Mouse (Mus musculus): ENCODE results near the gene Olfr530. TPM values are rescaled to one million over a fixed set of nuclear protein-coding genes. Genes with fewer than 3 reads are reported as not detected.

The Olfr530 gene
- not detected in 2 replicates for polyA plus RNA-seq (2015; fragmentation: Nextera tagmentation; extraction: Ambion mirVana)

DNA sequence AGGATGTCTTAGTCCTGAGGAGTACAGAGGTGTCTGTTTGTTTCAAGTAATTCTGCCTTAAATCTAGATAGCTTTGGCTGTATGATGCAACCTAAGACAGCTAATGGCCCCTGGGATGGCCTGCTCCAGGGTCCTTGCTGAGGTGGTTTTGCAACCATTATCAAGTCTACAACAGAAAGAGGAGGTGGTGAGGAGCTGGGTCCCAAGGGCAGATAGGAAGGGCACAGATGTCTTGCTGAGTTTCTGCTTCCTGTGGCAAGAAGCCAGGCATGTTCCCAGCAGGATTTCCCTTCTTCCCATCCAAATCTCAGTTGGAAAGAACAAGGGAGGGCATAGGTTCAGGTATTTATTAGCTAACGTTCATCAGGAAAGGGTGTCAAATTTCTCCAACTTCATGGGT, at the start of gene Olfr530:
TSS of gene Olfr530 (minus strand) at position 101 of the 400 bp plus-strand sequence.
- Histone ChIP-seq H3K27ac (replicated peaks) (no peak within 1 kb of the TSS), H3K9me3 (replicated peaks) (no peaks in the 10 kb centered on the region), H3K9ac (replicated peaks) (no peak within 1 kb of the TSS), H3K4me1 (no peaks in the 10 kb centered on the region), H3K27me3 (replicated peaks) (no peaks in the 10 kb centered on the region), H3K4me2 (no peak within 1 kb of the TSS), H3K36me3 (no peaks in the 10 kb centered on the region), H3K4me3 (replicated peaks) (no peak within 1 kb of the TSS)
- no peak for ATAC-seq (ENCODE audit: low FRiP score)
- WGBS: 46% methylated on average over 1 of the region's 1 CpGs

DNA sequence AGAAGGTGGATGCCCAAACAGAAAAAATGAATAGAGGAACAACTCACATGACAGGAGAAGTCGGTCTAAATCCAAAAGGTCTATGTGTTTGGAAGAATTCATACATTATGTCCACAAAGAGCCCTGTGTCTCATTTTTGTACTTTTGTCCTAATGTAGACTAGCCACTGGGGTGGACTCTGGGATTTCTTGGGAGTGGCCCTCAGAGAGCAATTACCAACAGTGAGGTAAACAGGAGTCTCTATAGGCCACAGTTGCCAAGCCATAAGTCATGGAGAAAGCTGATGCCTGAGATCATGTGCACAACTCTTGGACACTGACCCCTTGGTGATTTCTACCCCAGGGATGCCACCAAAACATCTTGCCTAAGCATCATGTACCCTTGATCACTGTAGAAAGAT, 45.4 kb upstream of the Olfr530 start, which contains the start of gene Olfr532:
TSS of gene Olfr532 (minus strand) at position 101 of the 400 bp plus-strand sequence.
- ATAC-seq (ENCODE audit: low FRiP score): no peak
- no peaks in the 10 kb centered on the region for H3K9me3 ChIP-seq (replicated peaks)

DNA sequence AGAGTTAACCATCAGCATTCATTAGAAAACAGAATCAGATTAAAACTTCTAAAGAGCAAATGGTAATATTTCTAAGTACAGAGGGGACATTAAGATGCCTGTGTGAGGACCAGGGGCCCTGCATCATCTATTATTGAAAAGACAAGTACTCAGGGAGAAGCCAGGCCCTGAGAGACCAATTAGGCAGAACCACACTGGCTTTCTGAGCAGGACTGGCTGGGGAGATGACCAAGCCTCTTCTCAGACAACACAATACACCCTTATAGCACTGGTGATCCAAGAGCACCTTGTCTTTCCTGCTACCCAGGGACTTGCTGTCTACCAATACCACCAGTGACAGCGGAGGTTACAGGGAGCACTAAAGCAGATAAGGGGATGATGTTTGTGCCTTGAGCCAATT, 26.7 kb upstream of the Olfr530 start, which contains the start of gene Olfr531:
TSS of gene Olfr531 (minus strand) at position 101 of the 400 bp plus-strand sequence.
- WGBS: 100% methylated on average over 1 of the region's 1 CpGs

More for the DNA sequence above, 45.4 kb upstream of the Olfr530 start, which contains the start of gene Olfr532:
- Histone ChIP-seq H3K9ac (replicated peaks) (no peak within 1 kb of the TSS), H3K27me3 (replicated peaks) (no peaks in the 10 kb centered on the region), H3K36me3 (no peaks in the 10 kb centered on the region), H3K4me3 (replicated peaks) (no peak within 1 kb of the TSS), H3K27ac (replicated peaks) (no peak within 1 kb of the TSS), H3K4me1 (no peaks in the 10 kb centered on the region), H3K4me2 (no peak within 1 kb of the TSS)
- 89% methylated on average over 1 of the region's 1 CpGs for WGBS

DNA sequence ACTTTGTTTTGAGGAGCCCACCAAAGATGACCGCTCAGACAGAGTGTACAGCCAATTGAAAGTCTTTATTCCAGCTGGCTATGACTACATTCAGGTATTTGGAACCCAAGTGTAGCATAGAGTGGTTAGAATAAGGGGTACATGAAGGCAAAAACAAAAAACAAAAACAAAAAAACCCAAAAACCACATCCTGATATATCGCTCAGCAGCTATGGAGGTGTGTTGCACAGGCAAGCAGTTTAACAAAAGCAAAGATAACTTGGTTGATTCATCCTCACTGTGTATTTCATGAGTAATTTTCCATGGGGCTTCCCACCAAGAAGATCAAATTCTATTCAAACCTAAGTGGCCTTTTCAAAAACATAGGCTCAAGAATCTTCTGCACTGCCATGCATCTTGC, 780 bp upstream of the Olfr530 start:
- no peaks in the 10 kb centered on the region for H3K36me3 ChIP-seq
- 93% methylated on average over 2 of the region's 2 CpGs for WGBS
- H3K27me3 ChIP-seq (replicated peaks): no peaks in the 10 kb centered on the region
- no peaks in the 10 kb centered on the region for H3K9me3 ChIP-seq (replicated peaks)
- ATAC-seq (ENCODE audit: low FRiP score): no peak
- H3K27ac ChIP-seq (replicated peaks): no peak overlapping the region
- no peak overlapping the region for H3K4me3 ChIP-seq (replicated peaks)
- no peak overlapping the region for H3K9ac ChIP-seq (replicated peaks)
- H3K4me1 ChIP-seq: no peaks in the 10 kb centered on the region
- H3K4me2 ChIP-seq: no peak overlapping the region

More for the DNA sequence above, 26.7 kb upstream of the Olfr530 start, which contains the start of gene Olfr531:
- Histone ChIP-seq H3K9ac (replicated peaks) (no peak within 1 kb of the TSS), H3K9me3 (replicated peaks) (no peaks in the 10 kb centered on the region), H3K4me1 (no peaks in the 10 kb centered on the region), H3K27me3 (replicated peaks) (no peaks in the 10 kb centered on the region), H3K4me3 (replicated peaks) (no peak within 1 kb of the TSS), H3K27ac (replicated peaks) (no peak within 1 kb of the TSS), H3K4me2 (no peak within 1 kb of the TSS), H3K36me3 (no peaks in the 10 kb centered on the region)
- ATAC-seq (ENCODE audit: low FRiP score): no peak

DNA sequence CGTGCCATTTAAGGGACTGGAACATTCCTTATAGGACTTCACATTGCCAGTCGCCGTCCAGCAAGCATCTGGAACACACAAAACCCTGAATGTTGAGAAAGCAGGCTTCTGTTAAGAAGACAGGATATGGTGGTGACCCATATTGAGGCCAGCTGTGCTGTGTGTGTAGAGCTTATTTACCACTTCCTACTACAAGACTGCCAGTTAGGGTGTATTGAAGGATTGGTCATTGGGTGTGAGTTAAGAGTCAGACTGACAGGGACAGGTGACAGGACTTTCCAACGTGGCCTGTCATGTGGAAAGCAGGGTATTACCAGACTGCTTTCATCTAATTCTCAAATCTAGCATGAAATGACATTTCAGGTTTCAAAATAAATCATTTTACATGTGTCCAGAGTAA, 1.8 kb downstream of the Olfr530 start:
- 70% methylated on average over 4 of the region's 4 CpGs for WGBS

DNA sequence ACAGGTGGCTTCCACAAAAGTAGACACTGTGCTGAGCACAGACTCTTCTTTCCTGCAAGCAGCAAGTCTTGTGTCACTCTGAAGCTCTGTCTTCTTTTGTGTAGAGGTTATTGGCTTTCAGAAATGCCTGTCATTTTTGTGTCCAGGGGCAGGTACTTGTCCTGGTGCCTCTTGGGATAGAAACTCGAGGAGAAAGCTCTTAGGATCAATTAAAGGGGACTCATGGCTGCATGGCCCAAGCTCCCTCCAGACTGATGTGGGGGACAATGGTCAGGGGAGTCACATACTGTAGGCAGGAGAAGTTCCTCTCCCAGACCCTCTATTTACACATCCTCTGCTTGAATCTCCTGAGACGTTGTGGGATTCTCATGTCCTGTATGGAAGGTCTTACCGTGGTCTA, 14.6 kb downstream of the Olfr530 start, which contains the start of gene Olfr60:
TSS of gene Olfr60 (minus strand) at position 101 of the 400 bp plus-strand sequence.
- no peak within 1 kb of the TSS for H3K27ac ChIP-seq (replicated peaks)
- no peak for ATAC-seq (ENCODE audit: low FRiP score)
- 74% methylated on average over 3 of the region's 3 CpGs for WGBS

More for the DNA sequence above, 1.8 kb downstream of the Olfr530 start:
- no peaks in the 10 kb centered on the region for H3K4me1 ChIP-seq
- no peak overlapping the region for H3K9ac ChIP-seq (replicated peaks)
- H3K27me3 ChIP-seq (replicated peaks): no peaks in the 10 kb centered on the region
- H3K27ac ChIP-seq (replicated peaks): no peak overlapping the region
- no peak overlapping the region for H3K4me3 ChIP-seq (replicated peaks)
- no peaks in the 10 kb centered on the region for H3K36me3 ChIP-seq
- ATAC-seq (ENCODE audit: low FRiP score): no peak
- no peak overlapping the region for H3K4me2 ChIP-seq
- H3K9me3 ChIP-seq (replicated peaks): no peaks in the 10 kb centered on the region

DNA sequence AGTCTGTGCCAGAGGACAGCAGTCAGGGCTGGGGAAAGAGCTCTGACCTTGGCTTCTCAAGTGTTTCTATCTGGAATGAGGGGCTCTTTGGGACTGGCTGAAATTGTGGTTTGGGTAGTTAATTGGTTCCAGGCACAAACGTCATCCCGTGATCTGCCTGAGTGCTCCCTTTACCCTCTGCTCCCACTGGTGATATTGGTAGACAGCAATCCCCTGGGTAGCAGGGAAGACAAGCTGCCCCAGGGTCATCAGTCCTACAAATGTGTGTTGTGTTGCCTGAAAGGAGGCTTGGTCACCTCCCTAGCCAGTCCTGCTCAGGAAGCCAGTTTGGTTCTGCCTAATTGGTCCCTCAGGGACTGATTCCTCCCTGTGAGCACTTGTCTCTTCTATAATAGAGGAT, 42.4 kb downstream of the Olfr530 start, which contains the start of gene Olfr527:
TSS of gene Olfr527 (plus strand) at position 301 of the 400 bp plus-strand sequence.
- Histone ChIP-seq H3K9ac (replicated peaks) (no peak within 1 kb of the TSS), H3K27me3 (replicated peaks) (no peaks in the 10 kb centered on the region), H3K4me2 (no peak within 1 kb of the TSS), H3K9me3 (replicated peaks) (no peaks in the 10 kb centered on the region), H3K4me1 (no peaks in the 10 kb centered on the region), H3K36me3 (no peaks in the 10 kb centered on the region), H3K27ac (replicated peaks) (no peak within 1 kb of the TSS), H3K4me3 (replicated peaks) (no peak within 1 kb of the TSS)
- ATAC-seq (ENCODE audit: low FRiP score): no peak
- 79% methylated on average over 2 of the region's 2 CpGs for WGBS

More for the DNA sequence above, 14.6 kb downstream of the Olfr530 start, which contains the start of gene Olfr60:
- no peaks in the 10 kb centered on the region for H3K27me3 ChIP-seq (replicated peaks)
- H3K4me3 ChIP-seq (replicated peaks): no peak within 1 kb of the TSS
- no peak within 1 kb of the TSS for H3K4me2 ChIP-seq
- H3K4me1 ChIP-seq: no peaks in the 10 kb centered on the region
- H3K9ac ChIP-seq (replicated peaks): no peak within 1 kb of the TSS
- no peaks in the 10 kb centered on the region for H3K36me3 ChIP-seq
- H3K9me3 ChIP-seq (replicated peaks): no peaks in the 10 kb centered on the region

DNA sequence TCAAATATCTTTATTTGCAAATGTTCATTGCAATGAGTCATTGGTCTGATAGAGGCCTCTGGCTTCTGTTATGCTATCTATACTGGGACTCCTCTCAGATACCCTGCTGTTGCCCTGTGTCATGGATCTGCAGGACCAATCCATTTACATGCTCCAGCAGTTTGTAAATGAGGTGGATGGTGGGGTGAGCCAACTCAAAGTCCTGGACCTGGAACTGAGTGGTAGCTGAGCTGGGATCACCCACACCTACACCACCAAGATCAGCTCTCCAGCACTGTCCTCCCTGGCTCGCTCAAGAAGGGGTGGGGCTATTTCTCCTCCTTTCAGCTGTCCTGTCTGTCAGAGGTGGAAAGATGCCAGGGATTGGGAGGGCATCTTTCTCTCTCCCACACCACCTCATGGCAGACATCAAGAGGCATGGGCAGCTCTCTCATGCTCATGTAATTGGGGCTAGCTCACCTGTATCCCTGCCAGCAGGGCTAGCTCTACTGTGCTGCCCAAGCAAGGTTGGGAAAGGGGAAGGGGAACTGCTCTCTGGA, 46.3 kb downstream of the Olfr530 start:
- Histone ChIP-seq H3K27ac (replicated peaks) (no peak overlapping the region), H3K9me3 (replicated peaks) (no peaks in the 10 kb centered on the region), H3K4me1 (no peaks in the 10 kb centered on the region), H3K9ac (replicated peaks) (no peak overlapping the region), H3K27me3 (replicated peaks) (no peaks in the 10 kb centered on the region), H3K4me3 (replicated peaks) (no peak overlapping the region), H3K36me3 (no peaks in the 10 kb centered on the region), H3K4me2 (no peak overlapping the region)
- WGBS: 78% methylated on average over 1 of the region's 1 CpGs
- no peak for ATAC-seq (ENCODE audit: low FRiP score)

Other genes with a start within 250 kb of the Olfr530 start
- 30.0 and 32.1 TPM in 2 replicates for gene Mtg1, start 238.8 kb downstream of the Olfr530 start, polyA plus RNA-seq (2015; fragmentation: Nextera tagmentation; extraction: Ambion mirVana)
- 23.2 and 26.3 TPM in 2 replicates for gene Sprn, start 221.5 kb downstream of the Olfr530 start, polyA plus RNA-seq (2015; fragmentation: Nextera tagmentation; extraction: Ambion mirVana)
- gene Olfr522, start 211.6 kb downstream of the Olfr530 start, polyA plus RNA-seq (2015; fragmentation: Nextera tagmentation; extraction: Ambion mirVana): not detected in 2 replicates
- not detected in 2 replicates for gene Olfr523, start 203.1 kb downstream of the Olfr530 start, polyA plus RNA-seq (2015; fragmentation: Nextera tagmentation; extraction: Ambion mirVana)
- 0.63 TPM in 1 of 2 replicates, not detected in the other for gene Olfr524, start 170.4 kb downstream of the Olfr530 start, polyA plus RNA-seq (2015; fragmentation: Nextera tagmentation; extraction: Ambion mirVana)
- 13.1 TPM in 1 of 2 replicates, not detected in the other for gene Cd163l1, start 158.1 kb downstream of the Olfr530 start, polyA plus RNA-seq (2015; fragmentation: Nextera tagmentation; extraction: Ambion mirVana)
- 0.05 and 0.50 TPM in 2 replicates for gene 5830411N06Rik, start 129.0 kb downstream of the Olfr530 start, polyA plus RNA-seq (2015; fragmentation: Nextera tagmentation; extraction: Ambion mirVana)
- not detected in 2 replicates for gene Olfr525, start 55.5 kb downstream of the Olfr530 start, polyA plus RNA-seq (2015; fragmentation: Nextera tagmentation; extraction: Ambion mirVana)
- not detected in 2 replicates for gene Olfr527, start 42.3 kb downstream of the Olfr530 start, polyA plus RNA-seq (2015; fragmentation: Nextera tagmentation; extraction: Ambion mirVana)
- gene Olfr60, start 14.7 kb downstream of the Olfr530 start, polyA plus RNA-seq (2015; fragmentation: Nextera tagmentation; extraction: Ambion mirVana): not detected in 2 replicates
- gene Olfr531, start 26.6 kb upstream of the Olfr530 start, polyA plus RNA-seq (2015; fragmentation: Nextera tagmentation; extraction: Ambion mirVana): not detected in 2 replicates
- not detected in 2 replicates for gene Olfr532, start 45.3 kb upstream of the Olfr530 start, polyA plus RNA-seq (2015; fragmentation: Nextera tagmentation; extraction: Ambion mirVana)
- not detected in 2 replicates for gene Olfr533, start 87.0 kb upstream of the Olfr530 start, polyA plus RNA-seq (2015; fragmentation: Nextera tagmentation; extraction: Ambion mirVana)
- not detected in 2 replicates for gene Olfr535, start 107.9 kb upstream of the Olfr530 start, polyA plus RNA-seq (2015; fragmentation: Nextera tagmentation; extraction: Ambion mirVana)
- not detected in 2 replicates for gene Olfr536, start 131.1 kb upstream of the Olfr530 start, polyA plus RNA-seq (2015; fragmentation: Nextera tagmentation; extraction: Ambion mirVana)
- gene Olfr538, start 191.6 kb upstream of the Olfr530 start, polyA plus RNA-seq (2015; fragmentation: Nextera tagmentation; extraction: Ambion mirVana): not detected in 2 replicates
- gene Olfr46, start 224.9 kb upstream of the Olfr530 start, polyA plus RNA-seq (2015; fragmentation: Nextera tagmentation; extraction: Ambion mirVana): 0.01 TPM in 1 of 2 replicates, not detected in the other